11 mouse cellular contexts compared by ENCODE assay signal in genomic region chr13:11205216-11205786, GRCm38 (mm10).
"Had no signal": no experiment of that assay in that cellular context is flagged by ENCODE, and none has a peak within 500 bp of the region (broad histone marks: within the 10 kb centered on the region; RNA-seq: fewer than 3 reads in every experiment).

No protein-coding gene starts in this region.

- H3K4me3 ChIP-seq: kidney, embryonic 15.5 days; limb, embryonic 13.5 days; myocyte; neural tube, embryonic 15.5 days had no signal

- H3K36me3 ChIP-seq: kidney, embryonic 15.5 days; limb, embryonic 13.5 days; neural tube, embryonic 15.5 days had no signal

- H3K4me2 ChIP-seq: kidney, embryonic 15.5 days; limb, embryonic 13.5 days; neural tube, embryonic 15.5 days had no signal

- H3K27ac ChIP-seq: kidney, embryonic 15.5 days; limb, embryonic 13.5 days; liver, embryonic 14.5 days; neural tube, embryonic 15.5 days had no signal

- DNase-seq: kidney, postnatal 14 days; left cerebral cortex, postnatal 4 days; lung, adult 18-20 months; right cerebral cortex, adult 18-20 months; right cerebral cortex, postnatal 25 days; thymus, postnatal 4 days had no signal

- H3K9me3 ChIP-seq: kidney, embryonic 15.5 days; limb, embryonic 13.5 days; neural tube, embryonic 15.5 days had no signal

- H3K4me1 ChIP-seq: kidney, embryonic 15.5 days; limb, embryonic 13.5 days; neural tube, embryonic 15.5 days had no signal

- H3K27me3 ChIP-seq: kidney, embryonic 15.5 days; limb, embryonic 13.5 days; neural tube, embryonic 15.5 days had no signal

- H3K9ac ChIP-seq: kidney, embryonic 15.5 days; limb, embryonic 13.5 days; liver, embryonic 14.5 days; neural tube, embryonic 15.5 days had no signal
